Mouse (Mus musculus) cerebellum, postnatal 25 days (tissue): Measurements from ENCODE around the gene Tmem210.

Experiments used
- DNase-seq, 2 experiments: peaks; one replicate each; pipeline ENCODE4 v3.0.0; 2021; ENCODE audit warnings: mixed read lengths in 2 of 2

Gene Tmem210

DNA sequence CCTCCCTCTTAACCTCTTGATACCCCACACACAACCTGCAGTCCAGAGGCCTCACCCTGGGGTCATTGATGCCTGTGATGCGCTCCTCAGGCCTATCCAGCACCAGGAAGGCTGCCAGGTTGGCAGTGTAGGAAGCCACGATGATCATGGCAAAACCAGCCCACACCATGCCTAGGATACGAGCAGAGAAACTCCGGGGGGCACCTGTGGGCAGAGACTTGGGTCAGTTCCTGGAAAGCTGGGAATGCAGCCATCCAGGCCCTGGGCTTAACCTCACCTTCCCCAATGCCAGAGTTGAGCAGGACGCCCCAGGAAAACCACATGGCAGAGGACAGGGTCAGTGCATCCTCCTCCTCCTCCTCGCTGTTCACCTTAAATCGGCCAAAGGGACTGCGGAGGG, 9.1 kb downstream of the Tmem210 start:
- DNase-seq, result peak; percentile 51 to 66

DNA sequence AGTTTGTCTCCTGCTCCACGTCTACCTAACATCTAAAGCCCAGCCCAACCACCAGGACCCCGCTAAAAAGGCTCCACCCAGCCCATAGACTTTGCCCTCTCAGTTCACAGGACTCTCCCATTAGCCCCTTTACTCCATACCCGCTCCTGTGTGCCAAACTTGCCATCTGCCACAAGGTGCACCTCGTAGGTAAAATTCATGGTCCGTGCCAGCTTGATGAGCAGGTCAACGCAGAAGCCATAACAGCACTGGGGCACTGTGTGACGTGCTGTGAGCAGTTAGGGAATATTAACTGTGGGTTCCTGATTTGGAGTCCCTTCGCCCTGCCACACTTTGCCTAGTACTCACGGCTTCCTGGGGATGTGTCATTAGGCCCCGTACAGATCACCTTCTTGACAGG, 10.1 kb downstream of the Tmem210 start:
- peak; percentile 66 to 73 for DNase-seq

DNA sequence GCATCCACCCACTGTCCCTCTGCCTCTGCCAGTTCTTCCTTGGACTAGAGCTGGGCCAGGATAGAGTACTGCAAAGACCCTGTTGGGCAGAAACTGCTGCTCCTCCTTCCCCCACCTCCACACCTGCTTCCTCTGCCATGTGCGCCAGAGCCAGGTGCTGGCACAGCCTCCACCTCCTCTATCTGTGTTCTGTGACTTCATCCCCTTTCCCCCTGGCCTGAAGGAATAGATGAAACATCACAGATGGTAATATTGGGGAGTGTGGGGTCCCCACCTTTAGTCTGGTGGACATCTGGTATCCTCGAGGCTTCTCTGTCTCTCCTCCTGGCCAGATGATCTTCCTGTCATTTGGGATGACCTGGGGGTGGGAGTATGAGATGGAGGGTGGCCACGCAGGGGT, 15.5 kb downstream of the Tmem210 start:
- DNase-seq, result no peak

DNA sequence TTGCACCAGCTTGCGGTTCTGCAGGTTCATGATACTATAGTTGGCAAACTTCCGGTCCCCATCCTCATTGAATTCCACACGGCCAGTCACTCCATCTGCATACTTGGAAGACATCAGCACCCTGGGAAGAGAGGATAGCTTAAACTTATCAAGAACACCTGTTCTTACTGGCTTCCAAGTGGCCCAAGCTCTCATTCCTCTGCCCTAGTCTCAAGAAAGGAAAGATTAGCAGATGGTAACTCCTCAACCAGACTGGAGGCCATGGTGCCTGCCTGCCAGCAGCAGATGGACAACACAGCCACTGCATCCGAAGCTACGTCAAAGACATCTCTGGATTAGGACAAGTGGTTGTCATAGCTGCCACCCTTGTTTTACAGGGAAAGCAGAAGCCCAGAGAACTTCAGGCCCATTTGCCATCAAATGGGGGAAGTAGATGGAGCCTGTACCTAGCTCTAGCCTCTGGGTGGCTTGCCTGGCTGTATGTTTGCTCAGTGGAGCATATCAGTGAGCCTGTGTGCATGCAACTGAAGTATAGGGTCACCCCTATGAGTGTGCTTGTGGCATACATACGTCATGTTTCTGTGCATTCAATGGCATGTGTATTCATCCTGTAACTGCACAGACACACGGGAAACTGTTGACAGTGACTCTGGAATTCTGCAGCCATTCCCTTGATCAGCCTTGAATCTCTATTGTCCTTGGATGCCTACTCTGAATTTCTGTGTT, 16.1 kb downstream of the Tmem210 start:
- peak; percentile 77 to 81 for DNase-seq

DNA sequence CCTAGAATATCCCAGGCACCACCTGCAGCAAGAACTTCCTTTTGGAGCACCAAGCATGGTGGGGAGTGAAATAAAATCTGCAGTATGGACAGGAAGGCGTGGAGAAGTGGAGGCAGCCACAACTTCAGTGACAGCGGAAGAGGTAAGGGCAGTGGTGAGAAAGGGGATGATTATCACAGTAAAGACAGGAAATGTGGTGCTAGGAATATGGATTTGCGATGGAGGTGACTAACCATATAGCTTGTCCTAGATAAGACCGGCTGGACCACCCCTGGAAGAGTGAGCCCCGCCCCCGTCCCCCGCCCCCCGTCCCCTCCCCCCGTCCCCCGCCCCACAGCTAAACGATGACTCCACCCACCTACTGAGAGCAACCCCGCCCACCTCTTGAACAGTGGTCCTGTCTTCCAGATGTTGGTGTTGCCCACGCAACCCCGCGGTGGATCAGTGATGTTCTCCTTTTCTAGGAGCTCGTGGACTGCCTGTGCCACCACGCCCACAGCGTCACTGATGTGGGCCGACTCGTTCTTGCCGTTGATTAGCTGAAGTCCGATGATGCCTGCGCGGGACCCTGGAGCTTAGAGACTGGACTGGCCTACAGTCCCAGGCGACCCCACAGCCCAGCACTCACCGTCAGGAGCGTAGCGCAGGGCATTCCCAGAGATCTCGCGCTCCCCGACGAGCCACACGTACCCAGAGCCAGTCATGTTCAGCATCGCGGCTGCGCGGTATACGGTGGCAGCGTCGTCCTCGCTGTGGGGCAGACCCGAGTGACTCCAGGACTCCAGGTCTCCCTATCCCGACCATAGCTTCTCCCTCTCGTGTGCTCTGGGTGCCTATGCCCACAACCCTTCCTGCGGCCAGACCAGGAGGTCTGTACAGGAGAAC, 17.0 kb downstream of the Tmem210 start:
- peak in 1 of 2 experiments; percentile 51 for DNase-seq

DNA sequence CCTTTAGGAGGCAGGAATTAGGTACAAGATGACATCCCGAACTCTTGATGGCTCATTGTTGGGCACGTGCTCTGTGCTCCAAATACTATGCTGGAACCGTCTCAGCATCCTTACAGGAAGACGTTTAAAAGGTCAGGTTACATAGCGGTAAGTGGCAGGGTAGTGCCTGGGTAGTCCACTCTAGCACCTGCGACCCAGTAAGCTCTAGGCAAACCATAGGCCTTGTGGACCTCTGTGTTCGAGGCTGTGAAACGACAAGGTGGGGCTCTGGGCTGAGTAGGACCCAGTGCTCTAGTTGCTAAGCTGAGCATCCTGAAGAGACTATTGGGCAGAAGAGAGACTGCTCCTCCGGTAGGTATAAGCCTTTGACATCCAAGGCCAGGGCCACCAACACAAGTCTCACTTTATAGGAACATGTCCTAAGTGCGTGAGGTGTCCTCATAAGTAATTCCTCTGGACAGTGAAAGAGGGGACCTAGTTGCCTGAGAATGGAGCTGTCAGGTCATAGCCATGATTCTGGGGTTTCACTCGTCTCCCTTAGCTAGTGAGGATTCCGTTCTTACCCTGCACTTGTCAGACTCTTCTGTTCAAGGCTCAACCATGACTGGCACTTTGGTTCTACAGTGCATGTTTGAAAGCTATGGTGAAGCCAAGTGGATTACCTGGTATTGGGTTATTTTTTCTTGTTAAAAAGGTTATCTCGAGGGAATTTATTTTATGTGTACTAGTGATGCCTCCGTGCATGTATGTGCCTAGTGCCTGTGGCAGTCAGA, 17.8 kb downstream of the Tmem210 start:
- peak in 1 of 2 experiments; percentile 38 for DNase-seq

DNA sequence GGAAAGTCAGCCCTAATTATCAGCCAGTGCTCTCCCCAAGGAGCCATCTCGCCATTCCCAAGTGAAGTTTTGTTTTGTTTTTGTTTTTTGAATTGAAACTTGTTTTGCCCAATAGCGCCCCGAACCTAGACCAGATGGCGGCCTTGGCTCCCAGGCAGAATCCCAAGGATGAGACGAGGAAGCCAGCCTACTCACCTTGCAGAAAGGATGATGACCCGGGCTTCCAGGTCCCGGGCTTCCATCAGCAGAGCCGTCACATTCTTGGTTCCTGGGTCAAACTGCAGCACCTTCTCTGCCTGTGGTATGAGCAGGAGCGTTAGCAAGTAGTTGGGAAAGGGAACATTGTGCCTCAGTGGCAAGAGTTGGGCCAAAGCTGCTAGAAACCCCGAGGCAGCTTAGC, 22.2 kb downstream of the Tmem210 start:
- peak; percentile 63 to 64 for DNase-seq

DNA sequence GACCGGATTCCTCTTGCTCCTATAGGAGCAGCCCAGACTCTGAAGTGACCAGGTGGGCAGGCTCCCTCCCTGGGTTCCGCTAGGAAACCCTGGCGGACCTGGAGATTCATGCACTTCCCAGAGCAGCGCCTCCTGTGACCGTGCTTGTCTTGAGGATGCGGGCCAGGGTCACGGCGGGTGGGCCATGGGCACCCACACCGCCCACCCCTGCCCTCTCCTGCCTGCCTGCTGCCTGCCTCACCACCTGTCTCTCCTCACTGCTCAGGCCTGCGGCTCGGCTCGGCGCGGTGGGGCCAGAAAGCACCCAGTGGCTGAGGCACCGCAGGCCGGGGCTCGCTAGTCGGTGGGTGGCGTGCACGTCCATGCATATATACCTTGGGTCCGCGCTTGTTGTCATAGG, 23.0 kb downstream of the Tmem210 start:
- peak; percentile 61 to 67 for DNase-seq

DNA sequence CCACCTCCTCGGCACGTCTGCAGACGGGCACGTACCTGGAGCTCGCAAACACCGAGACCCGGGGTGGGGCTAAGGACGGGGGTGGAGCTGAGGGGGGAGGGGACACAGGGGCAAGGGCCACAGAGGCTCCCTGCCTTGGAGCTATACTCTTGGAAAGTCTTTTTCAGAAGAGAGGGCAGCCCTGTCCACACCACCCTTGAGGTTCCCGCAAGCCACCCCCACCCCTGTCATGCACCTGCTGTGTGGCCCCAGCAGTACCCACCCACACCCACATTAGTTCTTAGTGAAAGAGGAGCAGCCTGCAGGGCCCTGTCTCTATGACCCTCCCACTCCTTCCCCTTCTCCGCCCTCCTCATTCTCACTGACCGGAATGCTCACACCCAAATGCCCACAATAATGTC, 23.5 kb downstream of the Tmem210 start:
- DNase-seq, result no peak

DNA sequence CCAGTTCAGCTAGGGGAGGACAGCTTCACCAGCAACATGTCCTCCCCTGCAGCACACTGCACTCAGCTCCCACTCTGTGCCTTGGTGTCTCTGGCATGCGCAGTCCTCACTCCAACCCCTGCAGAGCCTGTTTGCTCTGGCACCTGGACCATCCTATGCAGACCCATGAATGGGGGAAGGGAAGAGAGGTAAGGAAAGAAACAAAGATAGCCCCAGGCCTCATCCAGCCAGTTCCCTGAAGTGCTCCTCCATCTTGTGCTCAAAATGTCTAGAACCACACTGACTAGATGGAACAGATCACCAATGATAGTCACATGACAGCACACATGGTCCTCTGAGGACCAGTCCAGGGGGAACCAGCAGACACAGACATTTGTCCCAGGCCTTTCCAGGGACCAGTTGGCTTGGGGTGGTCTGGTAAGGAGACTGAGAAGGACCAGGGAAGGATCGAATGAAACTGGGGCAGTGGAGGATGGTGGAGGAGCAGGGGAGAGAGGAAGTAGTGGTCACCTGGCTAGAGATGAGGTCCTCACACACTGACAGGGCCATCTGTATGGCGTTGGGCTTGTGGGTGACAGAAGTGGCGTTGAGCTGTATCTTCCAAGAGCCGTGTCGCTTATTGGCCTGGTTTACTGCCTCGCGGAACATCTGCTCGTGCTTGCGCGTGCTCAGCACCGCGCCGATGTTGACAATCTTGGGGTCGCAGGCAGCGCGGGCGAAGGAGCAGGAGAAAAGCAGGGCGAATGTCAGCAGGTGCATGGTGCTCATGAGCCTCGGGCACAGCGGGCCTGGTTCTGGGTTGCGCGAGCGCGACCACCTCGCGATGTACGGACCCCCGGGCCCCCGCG, 30.4 kb downstream of the Tmem210 start:
- DNase-seq, result peak; percentile 73 to 78

DNA sequence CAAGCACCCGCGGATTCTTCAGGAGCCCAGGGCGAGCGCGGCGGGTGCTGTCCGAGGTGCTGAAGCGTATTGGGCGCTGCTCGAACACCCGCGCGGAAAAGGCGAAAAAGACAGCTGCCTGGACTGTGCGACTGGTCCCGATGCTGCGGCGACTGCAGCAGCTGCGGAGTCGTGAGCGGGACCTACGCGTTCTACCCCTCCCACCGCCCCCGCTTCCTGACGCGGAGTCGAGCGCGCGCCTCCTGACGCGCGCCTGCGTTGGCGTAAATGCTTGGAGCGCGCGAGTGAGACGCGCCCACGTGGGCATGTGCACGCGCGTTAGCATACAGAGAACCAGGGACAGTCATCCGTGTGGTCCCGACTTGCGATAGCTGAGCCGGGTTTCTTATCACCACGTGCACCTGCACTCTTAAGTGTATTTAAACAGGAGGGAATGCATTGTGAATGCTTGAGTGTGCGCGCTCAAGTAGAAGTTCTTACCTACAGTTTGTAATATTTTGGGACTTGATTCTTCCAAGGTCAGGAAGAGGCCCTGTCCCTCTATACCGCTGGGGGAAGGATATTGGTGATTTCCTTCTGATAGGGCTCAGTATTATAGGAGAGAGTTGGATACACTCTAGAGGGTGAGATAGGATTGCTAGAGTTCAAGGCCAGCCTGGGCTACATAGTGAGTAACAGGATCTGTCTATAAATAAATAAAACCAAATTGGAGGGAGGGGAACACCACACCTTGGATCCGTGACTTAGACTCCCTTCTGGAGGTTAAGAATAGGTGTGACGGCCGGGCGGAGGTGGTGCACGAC, 31.2 kb downstream of the Tmem210 start, which contains the start of gene Grin1:
TSS of gene Grin1 (minus strand) at position 217 of the 803 bp plus-strand sequence.
- DNase-seq, result peak; percentile 92 to 96

DNA sequence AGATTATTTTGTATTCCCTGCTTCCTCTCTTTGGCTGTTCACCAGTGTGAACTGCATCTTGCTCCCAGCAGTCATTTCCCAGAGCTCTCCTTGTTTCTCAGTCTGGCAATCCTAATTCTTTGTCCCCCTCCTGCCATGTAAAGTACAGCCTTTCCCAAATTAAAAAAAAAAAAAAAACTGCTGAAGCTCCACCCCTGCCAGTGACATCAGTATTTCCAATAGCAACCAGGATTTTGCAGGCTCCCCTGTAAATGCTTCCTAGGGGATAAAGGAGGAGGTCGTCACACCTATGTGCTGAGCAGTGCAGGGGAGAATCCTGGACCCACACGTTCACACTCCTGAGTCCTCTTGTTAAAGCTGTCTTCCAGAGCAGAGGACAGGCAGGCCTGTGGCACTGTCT, 32.1 kb downstream of the Tmem210 start:
- no peak for DNase-seq

DNA sequence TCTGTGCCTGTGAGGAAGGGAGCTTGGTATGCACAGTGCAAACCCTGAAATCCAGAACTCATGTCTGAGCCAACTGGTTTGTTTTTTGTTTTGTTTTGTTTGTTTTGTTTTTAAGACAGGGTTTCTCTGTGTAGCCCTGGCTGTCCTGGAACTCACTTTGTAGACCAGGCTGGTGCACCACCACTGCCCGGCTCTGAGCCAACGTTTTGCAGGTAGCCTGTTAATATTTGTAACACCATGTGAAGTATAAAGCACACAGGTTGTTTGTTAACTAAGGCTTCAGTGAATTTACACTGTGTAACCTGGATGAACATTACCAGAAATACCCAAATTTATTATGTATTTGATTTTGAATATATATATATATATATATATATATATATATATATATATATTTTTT, 38.1 kb downstream of the Tmem210 start:
- DNase-seq, result no peak

DNA sequence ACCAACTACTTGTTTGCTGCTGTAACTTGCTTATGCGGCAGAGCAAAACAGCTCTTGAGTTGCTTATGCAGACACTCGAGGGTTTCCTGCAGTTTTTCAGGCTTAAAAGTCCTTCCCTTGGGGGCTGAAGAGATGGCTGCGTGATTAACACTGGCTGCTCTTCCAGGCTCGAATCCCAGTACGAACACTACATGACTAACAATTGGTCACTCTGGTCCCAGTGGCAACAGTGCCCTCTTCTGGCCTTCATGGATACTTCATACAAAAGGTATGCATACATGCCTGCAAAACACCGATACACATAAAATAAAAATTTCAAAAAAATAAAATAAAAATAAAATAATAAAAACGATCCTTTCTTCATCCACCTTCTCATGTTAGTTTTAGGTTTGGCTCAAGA, 40.5 kb downstream of the Tmem210 start:
- DNase-seq, result peak; percentile 53 to 80

DNA sequence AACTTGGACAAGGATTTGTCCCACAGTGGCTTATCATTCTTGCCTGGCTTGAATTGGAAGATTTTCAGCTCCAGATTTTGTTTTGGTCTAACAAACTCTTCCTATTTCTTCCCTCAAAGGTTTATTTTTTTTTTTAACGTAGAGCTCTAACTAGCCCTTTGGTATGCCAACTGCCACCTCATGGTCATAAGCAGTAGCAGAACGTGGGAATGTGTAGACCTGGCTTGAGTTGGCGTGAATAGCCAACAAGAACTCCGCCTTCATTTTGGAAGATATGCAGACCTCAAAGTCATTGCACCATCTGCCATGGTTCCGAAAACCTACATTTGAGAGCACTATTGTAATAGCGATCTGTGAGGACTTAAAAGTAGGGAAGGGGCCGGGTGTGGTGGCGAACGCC, 43.5 kb downstream of the Tmem210 start:
- no peak for DNase-seq

DNA sequence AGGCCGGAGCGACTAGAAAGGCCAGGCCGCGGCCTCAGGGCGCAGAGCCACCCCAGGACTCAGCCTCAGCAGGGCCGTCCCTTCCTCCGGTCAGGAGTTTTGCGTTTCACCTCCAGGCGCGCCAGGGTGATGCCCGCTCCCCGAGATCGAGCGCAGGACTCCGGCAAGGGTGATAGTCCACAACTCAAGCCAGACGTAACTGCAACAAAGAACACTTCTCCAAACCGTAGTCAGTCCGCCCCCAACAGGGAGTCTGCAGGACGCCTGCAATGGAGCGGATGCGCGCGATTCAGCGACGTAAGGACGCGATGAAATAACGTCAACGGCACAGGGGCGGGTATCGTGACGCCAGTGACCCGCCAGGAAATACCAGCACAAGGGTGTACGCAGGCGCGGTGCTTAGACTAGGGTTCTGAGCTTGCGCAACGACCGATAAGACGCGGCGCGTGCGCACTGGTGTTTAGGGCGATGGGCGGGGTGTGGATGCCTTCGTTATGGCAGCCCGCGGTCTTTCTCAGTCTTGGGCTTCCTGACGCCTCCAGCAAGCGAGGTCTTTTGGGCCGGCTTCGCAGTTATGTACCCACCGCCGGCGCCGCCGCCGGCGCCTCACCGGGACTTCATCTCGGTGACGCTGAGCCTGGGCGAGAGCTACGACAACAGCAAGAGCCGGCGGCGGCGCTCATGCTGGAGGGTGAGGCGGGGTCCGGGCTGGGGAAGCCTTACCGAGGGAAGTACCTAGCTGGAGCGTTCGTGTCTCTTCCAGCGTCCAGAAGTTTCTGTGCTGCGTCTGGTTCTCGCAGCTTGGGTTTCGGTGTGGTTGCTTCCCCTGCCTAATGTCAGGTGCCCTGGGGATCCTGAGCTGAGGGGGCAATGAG, 44.6 kb downstream of the Tmem210 start, which contains the start of gene Man1b1:
TSS of gene Man1b1 (plus strand) at position 53 of the 875 bp plus-strand sequence.
- DNase-seq, result peak; percentile 99

DNA sequence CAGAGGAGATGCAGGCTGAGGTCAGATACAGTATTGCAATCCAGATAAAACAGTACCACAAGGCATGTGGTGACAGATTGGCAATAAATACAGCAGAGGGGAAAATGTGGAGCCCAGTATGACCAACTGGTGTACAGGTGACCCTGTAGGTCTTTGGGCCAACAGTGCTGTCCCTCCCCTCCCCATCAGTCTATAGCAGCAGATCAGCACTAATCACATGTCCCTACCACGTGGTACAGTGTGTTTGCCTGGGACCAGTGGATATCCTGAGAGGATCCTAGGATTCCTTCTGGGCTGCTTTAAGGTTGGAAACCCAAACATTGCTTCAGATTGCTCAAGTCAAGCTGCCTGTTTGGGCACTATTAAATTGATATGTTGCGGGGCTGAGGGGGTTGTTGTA, 45.6 kb downstream of the Tmem210 start:
- no peak for DNase-seq

DNA sequence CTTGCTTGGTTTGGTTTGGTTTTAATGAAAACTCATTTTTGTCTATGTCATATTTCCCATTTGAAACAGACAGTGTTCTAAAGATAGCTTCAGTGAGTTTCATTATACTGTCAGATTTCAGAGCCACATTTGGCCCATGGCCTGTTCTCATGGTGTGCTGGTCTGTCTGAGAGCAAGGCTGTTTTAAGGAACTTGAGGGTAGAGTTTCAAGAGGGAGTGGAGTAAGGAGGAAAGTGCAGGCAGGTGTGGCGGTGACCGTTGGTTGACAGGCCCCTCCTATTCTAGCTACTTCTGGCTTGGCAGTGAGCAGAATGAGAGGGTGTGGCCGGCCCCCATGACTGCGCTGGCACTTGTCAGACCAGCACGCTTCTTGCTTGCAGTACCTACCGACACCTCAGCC, 50.4 kb downstream of the Tmem210 start:
- no peak for DNase-seq
